Comparison of ENCODE assay signal across 1 mouse cellular context in the genomic region with DNA sequence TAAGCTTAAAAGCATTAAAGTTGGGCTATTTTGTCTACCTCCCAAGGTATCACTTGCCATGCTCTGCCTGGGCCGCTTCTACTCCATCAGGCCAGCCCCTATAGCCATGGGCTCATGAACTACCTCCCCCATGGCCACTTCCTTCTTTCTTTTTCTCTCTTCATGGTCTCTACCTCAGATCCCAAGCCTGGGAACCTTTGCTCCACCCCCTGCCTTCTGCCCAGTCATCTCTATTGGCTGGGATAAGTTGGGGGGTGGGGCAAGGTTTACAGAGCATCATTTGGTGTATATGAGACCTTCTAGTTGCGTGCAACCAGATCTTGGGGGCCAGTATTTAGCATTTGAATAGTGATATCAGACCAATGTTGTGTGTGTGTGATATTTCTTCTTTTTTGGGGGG.
TF ChIP-seq lines count a peak whose summit lies in the region.

No protein-coding gene starts in this region.

TF ChIP-seq in CH12.LX, 34 proteins besides CTCF, POLR2A, EP300 and RAD21 (continued from another document):
- no peak for TF ChIP-seq RCOR1 (conservative IDR thresholded peaks at IDR 0.05; ENCODE audit: low read depth, low read length)
- TF ChIP-seq BHLHE40 (IDR thresholded peaks at IDR 0.05; ENCODE audit: low read depth, low read length), result no peak
- no peak for TF ChIP-seq JUND (conservative IDR thresholded peaks at IDR 0.05; ENCODE audit: low read depth, low read length)
- TF ChIP-seq MAFK (IDR thresholded peaks at IDR 0.05; ENCODE audit: insufficient replicate concordance, low read length), result no peak
- no peak for TF ChIP-seq ZMIZ1 (IDR thresholded peaks at IDR 0.05; ENCODE audit: low read depth, low read length)
- TF ChIP-seq MAZ (IDR thresholded peaks at IDR 0.05; ENCODE audit: low read depth, low read length), result no peak
- no peak for TF ChIP-seq JUN (IDR thresholded peaks at IDR 0.05; ENCODE audit: insufficient read depth, low read depth, low read length)
